Mouse (Mus musculus): ENCODE data around the gene Cdc42ep5. TPM values are rescaled to one million over a fixed set of nuclear protein-coding genes. Genes with fewer than 3 reads are reported as not detected.

Cdc42ep5 gene
- not detected for total RNA-seq (2023)

GRCm38 (mm10) chr7:4164090-4164910 is at the start of gene Cdc42ep5:
Cdc42ep5 (minus strand) TSS chr7:4164860.

GRCm38 (mm10) chr7:4150059-4150541 is 14.6 kb downstream of the Cdc42ep5 start, which contains the start of gene Leng9:
Leng9 (minus strand) TSS chr7:4150374.

GRCm38 (mm10) chr7:4136771-4137531 is 27.7 kb downstream of the Cdc42ep5 start, which contains the start of gene Leng8:
Leng8 (plus strand) TSS chr7:4137039.

GRCm38 (mm10) chr7:4119344-4119902 is 45.2 kb downstream of the Cdc42ep5 start, which contains the start of gene Ttyh1:
Ttyh1 (plus strand) TSS chr7:4119408.

Other genes starting within 250 kb of the Cdc42ep5 start
- gene Lilra6, start 249.4 kb downstream of the Cdc42ep5 start, total RNA-seq (2023): 1 to 10 TPM; 6.3 to 7.4 TPM
- gene Lair1, start 101.7 kb downstream of the Cdc42ep5 start, total RNA-seq (2023): 10 to 100 TPM in 1 of 2 experiments, 1 to 10 TPM in 1; 7.1 to 10.8 TPM
- not detected for gene Ttyh1, start 45.5 kb downstream of the Cdc42ep5 start, total RNA-seq (2023)
- gene Leng8, start 27.8 kb downstream of the Cdc42ep5 start, total RNA-seq (2023): 100 to 1,000 TPM; 411 to 446 TPM
- gene Leng9, start 14.5 kb downstream of the Cdc42ep5 start, total RNA-seq (2023): 10 to 100 TPM; 26.6 to 29.0 TPM
- under 1 TPM in 1 of 2 experiments, not detected in 1; 0.26 TPM for gene Lilra5, start 72.9 kb upstream of the Cdc42ep5 start, total RNA-seq (2023)
- gene Ncr1, start 172.9 kb upstream of the Cdc42ep5 start, total RNA-seq (2023): 1 to 10 TPM in 1 of 2 experiments, not detected in 1; 2.0 TPM
- not detected for gene Gp6, start 232.9 kb upstream of the Cdc42ep5 start, total RNA-seq (2023)

Data from B cell, adult 67 days (primary cell).